Mouse (Mus musculus) testis, adult 2 months (tissue): Measurements from ENCODE around the gene Src.

ENCODE experiments used
- CTCF ChIP-seq: fragments of 200-500 bp; IDR thresholded peaks from 2 replicates; pipeline ENCODE4 v1.5.1; 2012; ENCODE audit warnings: low read depth, mild to moderate bottlenecking, inconsistent platforms, low read length, moderate library complexity; ENCODE audit not compliant: control insufficient read depth, insufficient read depth, insufficient replicate concordance
- POLR2A ChIP-seq: fragments of 200-500 bp; IDR thresholded peaks from 2 replicates; pipeline ENCODE4 v1.6.1; 2012; ENCODE audit warnings: low read depth, mild to moderate bottlenecking, inconsistent platforms, low read length, moderate library complexity; ENCODE audit not compliant: control insufficient read depth

DNA sequence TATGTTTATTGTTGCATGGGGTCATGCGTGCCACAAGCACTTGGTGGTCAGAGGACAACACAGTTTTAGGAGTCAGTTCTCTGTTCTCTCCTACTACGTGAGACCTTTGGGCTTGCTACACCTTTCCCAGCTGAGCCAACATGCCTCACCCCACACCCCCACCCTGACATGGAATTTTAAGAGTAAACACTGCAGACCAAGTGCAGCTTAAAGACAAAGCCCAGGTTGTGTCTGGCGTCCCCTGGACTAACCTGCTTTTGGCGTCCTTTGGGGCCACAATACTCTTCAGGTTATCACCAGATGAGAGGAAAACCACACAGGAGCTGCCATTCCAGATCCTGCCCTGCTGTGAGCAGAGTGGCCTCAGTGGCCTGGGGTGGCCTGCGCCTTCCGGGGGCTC lies 23.4 kb upstream of the Src start:
- TF ChIP-seq CTCF: no peak
- no peak for TF ChIP-seq POLR2A
